10 mouse cellular contexts compared by ENCODE assay signal in the genomic region with DNA sequence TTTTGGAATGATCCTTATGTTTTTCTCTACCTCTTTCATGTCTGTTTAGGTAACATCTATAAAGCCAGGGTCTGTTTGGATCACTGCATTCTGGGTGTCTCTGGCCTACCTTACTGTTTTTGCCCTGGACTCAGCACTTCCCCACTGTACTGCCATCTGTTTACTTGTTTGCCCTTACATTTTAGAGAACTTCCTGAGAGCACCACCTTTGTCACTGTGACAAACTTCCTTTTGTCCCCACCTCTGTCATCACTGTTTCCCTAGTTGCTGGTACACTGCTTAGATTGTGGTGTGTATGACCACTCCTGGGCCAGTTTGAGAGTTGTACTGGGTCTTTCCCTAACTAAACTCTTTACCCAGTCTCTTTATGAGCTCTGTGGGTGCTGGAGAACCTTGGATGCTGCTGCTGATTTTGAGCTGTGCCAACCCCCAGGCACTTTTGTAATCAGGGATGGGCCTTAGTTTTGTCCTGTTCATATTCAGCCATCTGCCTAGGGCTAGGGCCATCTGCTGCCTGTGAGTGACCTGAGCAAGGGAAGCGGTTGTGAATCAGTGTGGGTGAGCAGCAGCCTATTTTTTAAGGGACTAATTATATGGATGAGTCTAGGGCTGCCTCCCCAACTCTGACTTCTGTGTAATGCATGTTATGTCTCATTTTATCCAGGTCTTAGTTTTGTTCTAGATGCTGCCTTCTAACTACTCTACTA. TPM values are rescaled to one million over a fixed set of nuclear protein-coding genes. Genes with fewer than 3 reads are reported as not detected.
A peak's percentile ranks its signal among the peaks of the same experiment; 100 is the strongest.
DNase-seq lines count a peak whose midpoint lies in the region; ATAC-seq and TF ChIP-seq lines count a peak whose summit lies in the region.
"Had no signal": no experiment of that assay in that cellular context is flagged by ENCODE, and none has a peak within 500 bp of the region (broad histone marks: within the 10 kb centered on the region; RNA-seq: fewer than 3 reads in every experiment).

No protein-coding gene starts in this region.

- no peak overlapping the region for H3K4me2 ChIP-seq in intestine, embryonic 16.5 days (ENCODE audit: low read depth, low read length)
- H3K4me2 ChIP-seq in neural tube, embryonic 15.5 days = no peak overlapping the region
- H3K4me2 ChIP-seq: embryonic facial prominence, embryonic 15.5 days had no signal

- no peaks in the 10 kb centered on the region for H3K27me3 ChIP-seq in testis, adult 2 months (ENCODE audit: control insufficient read depth, insufficient read depth, low read length)
- no peaks in the 10 kb centered on the region for H3K27me3 ChIP-seq in intestine, embryonic 16.5 days (replicated peaks; ENCODE audit: control insufficient read depth, insufficient read depth, low read length)
- no peaks in the 10 kb centered on the region for H3K27me3 ChIP-seq in neural tube, embryonic 15.5 days (replicated peaks)
- H3K27me3 ChIP-seq: embryonic facial prominence, embryonic 15.5 days had no signal

- no peak overlapping the region for H3K9ac ChIP-seq in intestine, embryonic 16.5 days (ENCODE audit: low read depth, low read length)
- no peak overlapping the region for H3K9ac ChIP-seq in neural tube, embryonic 15.5 days (replicated peaks)
- H3K9ac ChIP-seq: embryonic facial prominence, embryonic 15.5 days had no signal

- H3K27ac ChIP-seq in testis, adult 2 months (ENCODE audit: control insufficient read depth, insufficient read depth, low read depth, low read length) = peak overlapping the region; percentile 62
- peak overlapping the region; percentile 40; the same call in 1 of the 2 replicates for H3K27ac ChIP-seq in intestine, embryonic 16.5 days (ENCODE audit: low read length)
- peak overlapping the region; percentile 28; the same call in 1 of the 2 replicates for H3K27ac ChIP-seq in neural tube, embryonic 15.5 days (replicated peaks)
- H3K27ac ChIP-seq: embryonic facial prominence, embryonic 15.5 days had no signal

- DNase-seq in adrenal gland, postnatal 14 days = peak; percentile 38
- DNase-seq in adrenal gland, adult 8-10 months = no peak
- DNase-seq in testis, postnatal 10 days (ENCODE audit: low spot score) = no peak
- no peak for DNase-seq in thymus, postnatal 14 days
- DNase-seq in layer of hippocampus, postnatal 10 days (ENCODE audit: low spot score in 2 of 2) = no peak

- no peaks in the 10 kb centered on the region for H3K36me3 ChIP-seq in testis, adult 2 months (ENCODE audit: control insufficient read depth, insufficient read depth, low read length)
- H3K36me3 ChIP-seq in intestine, embryonic 16.5 days (ENCODE audit: control insufficient read depth, insufficient read depth, low read length) = no peaks in the 10 kb centered on the region
- no peaks in the 10 kb centered on the region for H3K36me3 ChIP-seq in neural tube, embryonic 15.5 days
- H3K36me3 ChIP-seq: embryonic facial prominence, embryonic 15.5 days had no signal

- WGBS in intestine, embryonic 16.5 days = 46% methylated on average over 1 of the region's 1 CpGs
- 8% methylated on average over 1 of the region's 1 CpGs for WGBS in neural tube, embryonic 15.5 days

- H3K4me3 ChIP-seq in testis, adult 2 months (ENCODE audit: control insufficient read depth, low read depth, low read length) = no peak overlapping the region
- no peak overlapping the region for H3K4me3 ChIP-seq in intestine, embryonic 16.5 days (ENCODE audit: low read length)
- no peak overlapping the region for H3K4me3 ChIP-seq in neural tube, embryonic 15.5 days (replicated peaks)
- H3K4me3 ChIP-seq: embryonic facial prominence, embryonic 15.5 days had no signal

- no peak for TF ChIP-seq CTCF in testis, adult 2 months (IDR thresholded peaks at IDR 0.05; ENCODE audit: control insufficient read depth, insufficient read depth, insufficient replicate concordance, low read depth, low read length)

- peaks cover 4% of the 10 kb centered on the region for H3K4me1 ChIP-seq in testis, adult 2 months (ENCODE audit: control insufficient read depth, insufficient read depth, low read length)
- peaks cover 62% of the 10 kb centered on the region for H3K4me1 ChIP-seq in intestine, embryonic 16.5 days (ENCODE audit: control insufficient read depth, insufficient read depth, low read length)
- peaks cover 27% of the 10 kb centered on the region for H3K4me1 ChIP-seq in neural tube, embryonic 15.5 days

- no peaks in the 10 kb centered on the region for H3K9me3 ChIP-seq in intestine, embryonic 16.5 days (ENCODE audit: control insufficient read depth, low read length)
- no peaks in the 10 kb centered on the region for H3K9me3 ChIP-seq in neural tube, embryonic 15.5 days (replicated peaks)
- H3K9me3 ChIP-seq: embryonic facial prominence, embryonic 15.5 days had no signal

- TF ChIP-seq POLR2A in testis, adult 2 months (IDR thresholded peaks at IDR 0.05; ENCODE audit: control insufficient read depth, low read depth, low read length) = no peak

- 0 out of 2 replicates have a peak, but pooled peaks have one; percentile 32 for ATAC-seq in intestine, embryonic 16.5 days
- ATAC-seq in neural tube, embryonic 15.5 days (ENCODE audit: low FRiP score) = no peak

RNA-seq across cellular contexts. Expression of a gene that starts 26.2 kb away (rescaled TPM):
- 47.4 and 49.9 TPM in 2 replicates for total RNA-seq in adrenal gland, postnatal 14 days (2021)
- 10 to 100 TPM; 58.0 to 74.0 (median 70.3) TPM for total RNA-seq in adrenal gland, adult 8-10 months (2022)
- 46.0 and 48.2 TPM in 2 replicates for polyA plus RNA-seq in testis, adult 2 months (2012; rRNA removed)
- polyA plus RNA-seq in intestine, embryonic 16.5 days (2015; fragmentation: Nextera tagmentation; extraction: Ambion mirVana) = 16.4 and 20.0 TPM in 2 replicates
- polyA plus RNA-seq in neural tube, embryonic 15.5 days (2015; fragmentation: Nextera tagmentation; extraction: Ambion mirVana) = 9.1 and 11.9 TPM in 2 replicates
- total RNA-seq in layer of hippocampus, postnatal 10 days (2021) = 10 to 100 TPM; 36.3 to 36.5 TPM

RNA-seq across cellular contexts. Expression of a gene that starts 56.0 kb away (rescaled TPM):
- total RNA-seq in adrenal gland, postnatal 14 days (2021) = not detected in 2 replicates
- total RNA-seq in adrenal gland, adult 8-10 months (2022) = under 1 TPM in 1 of 4 experiments, not detected in 3; 0.09 TPM
- 0.05 TPM in 2 replicates for polyA plus RNA-seq in testis, adult 2 months (2012; rRNA removed)
- 0.02 and 0.09 TPM in 2 replicates for polyA plus RNA-seq in intestine, embryonic 16.5 days (2015; fragmentation: Nextera tagmentation; extraction: Ambion mirVana)
- 1.5 and 2.1 TPM in 2 replicates for polyA plus RNA-seq in neural tube, embryonic 15.5 days (2015; fragmentation: Nextera tagmentation; extraction: Ambion mirVana)
- total RNA-seq in layer of hippocampus, postnatal 10 days (2021) = 10 to 100 TPM; 18.1 to 19.0 TPM
- polyA plus RNA-seq: C2C12 had no signal

Comparison
In these comparisons a context has a peak if more than half of its experiments do, and no peak if none do; other contexts are left out.
1. RNA of a gene that starts 56.0 kb away (total RNA-seq): 18.1 to 19.0 TPM in layer of hippocampus, postnatal 10 days; not detected in adrenal gland, postnatal 14 days and 0.09 TPM in adrenal gland, adult 8-10 months; every median in the first group is over 10 times any median in the second.
2. Peak in every context shown above with its lines, with median percentiles within 50 percentile points of each other: H3K27ac ChIP-seq.